Mouse (Mus musculus) gonadal fat pad, adult 2 months (tissue): ENCODE results near the gene Slc39a3. TPM values are rescaled to one million over a fixed set of nuclear protein-coding genes. Genes with fewer than 3 reads are reported as not detected.
"Not testable (repeated sequence)": the region's sequence is repeated elsewhere in the genome, so short reads cannot be mapped to it uniquely, and the experiment has no call there.

Experiments
- DNase-seq: peaks from one replicate; pipeline ENCODE4 v3.0.0-alpha.2; 2012; ENCODE audit warnings: low read depth
- polyA plus RNA-seq: library from polyadenylated mRNA; depleted of rRNA; stranded (reverse); fragments of >200 nt; gene quantifications from 2 replicates; pipeline ENCODE4 v1.2.3, GENCODE M21; 2012

The Slc39a3 gene
- polyA plus RNA-seq, 1 experiment, result 34.3 TPM

DNA sequence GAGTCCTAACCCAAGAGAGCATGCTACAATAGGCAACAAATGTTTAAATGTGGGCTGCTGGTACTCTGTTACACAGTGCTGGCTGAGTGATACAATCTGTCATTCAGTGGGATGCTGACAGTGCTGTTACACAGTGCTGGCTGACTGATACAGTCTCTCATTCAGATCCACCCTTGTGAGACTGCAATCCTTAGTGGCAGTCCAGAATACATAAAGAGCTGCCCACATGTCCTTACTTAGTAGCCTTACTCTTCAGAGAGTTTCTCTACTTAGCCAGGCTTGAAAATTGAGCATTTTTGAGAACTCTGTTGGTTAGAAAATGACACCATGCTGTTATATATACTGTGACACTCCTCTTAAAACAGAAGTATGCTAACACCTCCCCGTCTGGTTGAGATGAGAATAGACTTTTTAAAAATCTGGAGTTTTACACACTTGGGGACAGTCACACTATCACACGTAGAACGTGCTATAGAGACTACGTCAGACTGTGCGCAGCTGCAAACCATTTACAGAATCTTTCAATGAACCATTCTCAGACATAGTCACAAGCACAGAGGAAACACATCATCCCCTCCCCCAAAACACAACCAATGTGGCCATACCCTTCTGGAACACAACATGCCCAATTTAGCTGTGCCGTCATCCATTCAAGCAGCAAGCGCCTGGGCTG is 31.1 kb downstream of the Slc39a3 start:
- DNase-seq, result no peak

GRCm38 (mm10) chr10:81001161-81001560 is 36.1 kb downstream of the Slc39a3 start:
- no peak for DNase-seq

GRCm38 (mm10) chr10:81000197-81001062 is 36.8 kb downstream of the Slc39a3 start:
- no peak for DNase-seq

GRCm38 (mm10) chr10:80999362-81000196 is 37.6 kb downstream of the Slc39a3 start:
- DNase-seq, result no peak

DNA sequence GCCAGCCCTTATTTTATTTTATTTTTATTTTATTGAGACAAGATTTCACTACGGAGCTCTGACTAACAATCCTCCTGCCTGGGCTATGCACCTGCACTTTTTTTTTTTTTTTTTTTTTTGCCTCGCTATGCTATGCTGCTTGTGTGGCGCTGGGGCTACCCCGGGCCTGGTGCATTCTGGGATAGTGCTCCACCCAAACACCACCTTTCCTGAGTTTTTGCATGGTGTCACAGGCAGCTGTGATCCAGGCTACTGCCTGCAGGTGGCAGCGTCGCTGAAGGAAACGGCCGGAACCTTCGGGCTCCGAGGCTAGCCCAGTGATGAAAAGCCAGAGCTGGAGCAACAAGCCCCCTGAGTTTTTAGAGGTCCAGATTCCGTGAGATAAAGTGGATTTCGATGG is 38.4 kb downstream of the Slc39a3 start:
- no peak for DNase-seq

- no peak for DNase-seq
Measured at GRCm38 (mm10) chr10:80998021-80998420, 39.2 kb downstream of the Slc39a3 start.

DNA sequence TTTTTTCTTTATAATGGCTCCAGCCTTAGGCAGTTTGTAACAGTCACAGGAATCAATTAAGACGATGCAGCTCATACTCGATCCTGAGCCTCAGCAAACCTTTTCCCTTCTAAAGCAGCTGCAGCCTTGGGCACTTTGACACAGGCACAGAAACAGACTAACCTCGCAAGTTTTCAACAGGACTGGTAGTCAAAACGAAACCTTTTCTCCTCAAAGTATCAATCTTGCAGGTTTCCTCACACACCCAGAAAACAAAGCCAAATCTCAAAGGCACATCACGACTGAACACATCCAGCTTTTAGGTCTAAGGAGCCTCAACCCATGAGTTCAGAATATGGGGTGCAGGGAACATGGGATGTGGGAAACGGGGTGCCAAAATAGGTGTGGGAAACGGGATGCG is 39.9 kb downstream of the Slc39a3 start:
- no peak for DNase-seq

GRCm38 (mm10) chr10:80996501-80996900 is 40.7 kb downstream of the Slc39a3 start:
- DNase-seq, result no peak

DNA sequence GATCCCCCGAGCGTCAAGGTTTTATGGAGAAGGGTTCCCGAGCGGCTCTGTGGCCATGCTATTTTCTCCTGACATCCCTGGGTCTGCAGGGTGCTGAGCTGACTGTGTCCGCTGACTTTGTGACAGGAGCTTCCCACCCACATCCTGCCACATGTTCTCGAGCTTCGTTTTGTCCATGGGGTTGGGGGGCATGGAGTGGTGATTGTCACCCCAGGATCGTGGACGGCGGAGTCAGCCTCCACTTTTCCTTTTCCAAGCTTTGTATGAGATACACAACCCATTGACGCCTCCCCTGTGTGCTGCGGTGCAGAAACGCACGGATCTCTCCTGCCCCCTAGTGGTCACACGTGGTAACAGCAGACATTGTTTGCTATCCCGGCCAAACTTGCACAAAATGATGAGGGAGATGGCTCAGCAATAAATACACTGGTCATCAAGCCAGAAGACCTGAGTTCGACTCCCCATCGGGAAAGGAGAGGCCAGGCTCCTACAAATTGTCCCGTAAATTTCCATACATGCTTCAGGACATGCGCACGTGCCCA is 42.1 kb downstream of the Slc39a3 start:
- no peak for DNase-seq

DNA sequence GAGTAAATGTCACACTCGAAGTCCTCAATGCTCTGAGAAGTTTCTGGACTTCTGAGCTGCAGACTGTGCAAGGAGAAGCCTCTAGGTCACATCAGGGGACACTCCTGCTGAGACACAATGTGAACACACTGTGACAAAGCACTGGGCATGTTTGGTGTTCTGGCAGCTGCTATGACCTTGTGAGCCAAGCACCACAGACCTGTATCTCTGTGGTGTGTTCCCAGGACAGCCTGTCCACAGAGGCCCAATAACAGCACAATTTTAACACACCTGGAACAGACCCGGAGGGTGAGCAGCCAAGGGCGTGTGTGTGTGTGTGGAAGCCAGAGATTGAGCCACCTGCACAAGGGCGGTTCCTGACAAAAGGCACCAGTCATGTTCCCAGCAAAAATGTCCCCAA is 42.6 kb downstream of the Slc39a3 start:
- no peak for DNase-seq

DNA sequence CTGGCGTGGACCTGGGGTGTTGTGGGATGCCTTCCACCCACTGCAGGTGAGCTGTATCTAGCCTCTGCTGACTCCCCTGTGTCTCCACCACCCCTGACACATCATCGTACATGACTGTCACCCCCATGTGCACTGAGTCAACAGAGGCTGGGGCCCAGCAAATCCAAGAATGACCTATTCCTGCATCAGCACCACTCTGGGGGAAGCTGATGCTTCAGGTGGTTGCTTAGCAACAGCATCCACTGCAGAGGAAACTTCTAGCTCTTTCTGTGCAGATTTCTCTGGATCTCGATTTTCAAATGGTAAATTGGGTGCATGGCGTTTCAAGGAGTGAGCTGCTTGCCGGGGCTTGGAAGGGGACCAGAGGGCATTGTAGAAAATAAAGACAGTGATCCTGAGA is 44.0 kb downstream of the Slc39a3 start:
- no peak for DNase-seq

- DNase-seq, result no peak
Measured at GRCm38 (mm10) chr10:80991945-80992344, 45.3 kb downstream of the Slc39a3 start.

GRCm38 (mm10) chr10:80991007-80991406 is 46.2 kb downstream of the Slc39a3 start:
- DNase-seq, result no peak

DNA sequence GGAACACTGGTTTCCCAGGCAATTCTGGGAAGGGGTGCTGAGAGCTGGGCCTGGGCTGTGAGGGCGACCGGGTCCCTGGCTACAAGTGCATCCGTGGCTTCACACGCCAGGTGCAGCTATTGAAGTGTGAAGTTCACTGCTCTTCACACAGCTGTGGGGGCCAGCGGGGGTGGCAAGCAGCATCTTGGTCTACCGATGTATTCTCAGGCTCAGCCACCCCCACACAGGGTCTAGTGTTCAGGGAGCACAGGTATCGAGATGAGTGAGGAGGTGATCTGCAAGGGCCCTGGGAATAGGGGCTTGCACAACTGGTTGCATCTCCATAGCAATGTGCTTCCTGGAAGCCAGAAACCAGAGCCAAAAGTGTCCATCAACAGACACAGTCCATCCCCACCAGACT is 46.8 kb downstream of the Slc39a3 start:
- no peak for DNase-seq

GRCm38 (mm10) chr10:80989854-80990253 is 47.4 kb downstream of the Slc39a3 start:
- DNase-seq, result not testable (repeated sequence)

DNA sequence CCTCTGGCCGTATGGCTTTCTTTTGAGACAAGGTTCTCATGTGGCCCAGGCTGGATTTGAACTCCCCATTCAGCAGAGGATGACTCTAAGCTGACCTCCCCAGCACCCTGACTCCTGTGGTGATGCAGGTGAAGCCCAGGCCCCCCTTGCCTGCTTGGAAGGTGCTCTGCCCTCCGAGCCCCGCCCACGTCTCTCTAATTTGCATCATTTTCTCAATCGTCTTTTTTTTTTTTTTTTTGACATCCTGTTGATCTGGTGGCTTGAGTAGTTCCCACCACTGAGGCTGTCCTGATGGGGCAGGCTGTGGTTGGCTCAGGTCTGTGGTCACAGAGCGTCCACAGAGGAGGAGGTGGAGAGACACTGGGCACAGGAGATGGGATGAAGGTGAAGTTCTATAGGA is 47.8 kb downstream of the Slc39a3 start:
- DNase-seq, result no peak

DNA sequence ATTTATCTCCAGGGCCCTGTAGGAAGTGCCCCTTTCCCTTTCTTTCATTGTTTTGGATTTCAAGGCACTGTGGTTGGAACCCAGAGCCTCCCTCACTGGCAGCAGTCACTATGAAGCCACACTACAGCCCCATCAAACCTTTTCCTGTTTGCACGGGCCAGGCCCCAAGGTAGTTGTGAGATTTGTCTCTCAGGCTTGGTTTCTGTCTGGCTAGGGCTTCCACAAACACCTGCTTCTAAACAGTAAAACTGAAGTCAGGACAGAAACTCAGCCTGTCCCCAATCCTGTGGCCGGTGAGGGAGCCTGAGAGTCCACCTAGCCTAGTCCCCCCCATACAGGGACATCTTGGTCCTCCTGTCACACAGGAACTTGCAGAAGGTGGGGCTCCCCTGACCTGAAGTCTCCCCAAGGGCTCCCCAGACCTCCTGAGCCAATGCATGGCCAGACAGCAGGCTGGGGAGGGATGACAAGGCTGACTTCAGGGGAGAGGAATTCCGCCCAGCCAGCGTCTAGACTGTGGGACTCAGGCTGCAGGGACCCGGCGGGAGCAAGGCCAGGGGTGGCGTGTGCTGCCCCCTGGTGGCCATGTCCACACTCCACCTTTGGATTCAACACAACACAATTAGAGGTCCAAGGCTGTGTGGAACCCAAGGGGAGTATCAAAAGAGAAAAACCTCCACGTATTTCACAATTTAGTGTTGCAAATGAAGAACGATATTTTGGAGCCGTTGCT is 49.4 kb downstream of the Slc39a3 start:
- no peak for DNase-seq

DNA sequence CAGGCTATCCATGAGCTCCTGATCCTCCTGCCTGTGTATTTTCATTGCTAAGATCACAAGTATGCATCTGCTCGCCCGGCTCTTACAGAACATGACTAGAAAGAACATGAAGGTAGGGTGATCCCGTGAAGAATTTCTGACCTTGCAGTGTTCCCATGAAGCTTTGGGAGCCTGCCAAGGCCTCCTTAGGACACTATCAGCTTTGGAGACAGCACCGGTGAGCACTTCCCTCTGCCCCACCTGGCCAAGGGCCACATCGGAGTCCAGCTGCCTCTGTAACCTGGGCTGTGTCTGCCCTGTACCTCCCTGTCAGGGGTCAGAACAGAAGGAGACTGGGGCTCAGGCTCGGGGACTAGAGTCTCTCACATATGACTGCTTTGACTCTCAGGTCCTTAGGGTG is 50.5 kb downstream of the Slc39a3 start:
- DNase-seq, result no peak

GRCm38 (mm10) chr10:80985970-80986701 is 51.1 kb downstream of the Slc39a3 start:
- DNase-seq, result no peak

DNA sequence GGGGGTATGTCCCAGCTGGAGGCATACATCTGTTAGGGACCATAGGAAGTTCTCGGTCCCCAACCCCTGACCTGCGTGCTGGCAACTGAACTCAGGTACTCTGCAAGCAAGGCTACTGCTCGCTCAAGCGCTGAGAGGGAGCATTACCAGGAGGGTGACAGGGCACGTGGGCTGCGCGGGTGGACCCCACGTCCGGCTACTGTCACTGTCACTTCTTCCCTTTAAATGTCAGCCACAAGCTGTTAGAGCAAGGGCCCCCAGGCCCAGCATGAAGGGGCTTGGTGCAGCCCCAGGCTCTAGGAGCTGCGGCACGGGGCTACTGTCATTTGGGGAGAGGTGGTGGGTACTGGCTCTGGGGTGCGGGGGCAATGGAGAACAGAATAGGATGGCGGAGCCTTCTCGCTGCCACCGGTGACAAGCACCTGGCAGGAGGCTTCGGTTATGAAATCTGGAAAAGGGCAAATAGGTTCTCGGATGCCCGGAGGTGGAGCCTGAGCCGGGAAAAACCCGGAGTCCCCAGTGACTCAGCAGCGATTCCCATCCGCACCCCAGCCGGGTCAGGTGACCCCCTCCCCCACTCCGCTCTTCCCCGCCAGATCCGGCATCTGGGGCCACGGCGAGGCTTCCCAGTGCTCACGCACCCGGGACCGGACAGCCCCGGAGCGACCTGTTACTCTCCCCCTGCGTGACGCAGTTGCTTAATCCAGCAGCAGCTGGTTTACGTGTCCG is 51.8 kb downstream of the Slc39a3 start:
- no peak for DNase-seq
